Mouse (Mus musculus) layer of hippocampus, adult 2 months (tissue): ENCODE data around the gene Cd160. TPM values are rescaled to one million over a fixed set of nuclear protein-coding genes. Genes with fewer than 3 reads are reported as not detected.

Experiments used
- DNase-seq, 2 experiments: peaks; one replicate each; pipeline ENCODE4 v3.0.0; 2022; ENCODE audit warnings: low spot score in 2 of 2
- H3K27ac ChIP-seq: fragments of 200-600 bp; 2 replicates; pipeline ENCODE4 v1.8.1; 2022
- H3K4me3 ChIP-seq: fragments of 200-600 bp; 2 replicates; pipeline ENCODE4 v1.8.1; 2022; ENCODE audit warnings: mild to moderate bottlenecking
- CTCF ChIP-seq: fragments of 200-600 bp; conservative IDR thresholded peaks from 2 replicates; pipeline ENCODE4 v1.8.1; 2022; ENCODE audit warnings: antibody characterized with exemption, mild to moderate bottlenecking, moderate library complexity
- long read RNA-seq, 2 experiments: library from polyadenylated mRNA; stranded (forward); transcript quantifications; one replicate each; pipeline ENCODE4 v2.0.0; 2021; ENCODE audit warnings: borderline mapping rate in 2 of 2
- total RNA-seq, 2 experiments: library from RNA; stranded (reverse); gene quantifications; 2 replicates each; pipeline ENCODE4 v1.2.3; 2021

Cd160 gene
- not detected for total RNA-seq
- long read RNA-seq, experiment 1, result 0 reads
- long read RNA-seq, experiment 2, result 0 reads

DNA sequence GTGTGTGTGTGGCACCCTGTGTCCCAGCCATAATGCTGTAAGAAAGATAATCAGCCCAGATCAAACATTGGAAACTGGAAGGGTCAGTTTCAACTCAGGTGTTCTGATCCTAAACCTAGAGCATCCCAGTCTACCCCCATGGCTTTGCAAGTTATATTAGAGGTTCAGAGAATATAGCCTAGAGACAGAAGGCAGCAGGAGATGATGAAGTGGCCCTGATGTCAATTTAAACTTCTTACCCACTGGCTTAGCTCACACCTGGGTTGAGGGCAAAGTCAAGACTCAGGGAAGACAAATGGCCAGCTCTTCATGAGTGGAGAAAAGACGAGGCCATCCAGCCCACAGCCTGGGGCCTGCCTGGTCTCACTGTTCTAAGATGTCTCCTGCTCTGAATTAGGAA lies at the start of gene Cd160, which contains the start of gene Pdzk1:
Gene Cd160, minus strand, starts transcription at position 368 of the 400 bp plus-strand sequence.
Gene Pdzk1, plus strand, starts transcription at position 301 of the 400 bp plus-strand sequence.
- Histone ChIP-seq H3K27ac (no peak within 1 kb of the TSS), H3K4me3 (no peak within 1 kb of the TSS)
- DNase-seq, result no peak
- no peak for TF ChIP-seq CTCF

GRCm38 (mm10) chr3:96874808-96875571 lies 45.8 kb upstream of the Cd160 start:
- no peak for TF ChIP-seq CTCF
- no peak for DNase-seq
- H3K27ac ChIP-seq, result no peak overlapping the region

GRCm38 (mm10) chr3:96872501-96872900 lies 43.4 kb upstream of the Cd160 start:
- Histone ChIP-seq H3K27ac (no peak overlapping the region), H3K4me3 (no peak overlapping the region)
- no peak for DNase-seq
- no peak for TF ChIP-seq CTCF

More at GRCm38 (mm10) chr3:96874808-96875571, 45.8 kb upstream of the Cd160 start:
- H3K4me3 ChIP-seq, result no peak overlapping the region

GRCm38 (mm10) chr3:96871070-96871469 lies 41.9 kb upstream of the Cd160 start:
- no peak overlapping the region for H3K27ac ChIP-seq
- TF ChIP-seq CTCF, result no peak
- DNase-seq, result no peak
- no peak overlapping the region for H3K4me3 ChIP-seq

DNA sequence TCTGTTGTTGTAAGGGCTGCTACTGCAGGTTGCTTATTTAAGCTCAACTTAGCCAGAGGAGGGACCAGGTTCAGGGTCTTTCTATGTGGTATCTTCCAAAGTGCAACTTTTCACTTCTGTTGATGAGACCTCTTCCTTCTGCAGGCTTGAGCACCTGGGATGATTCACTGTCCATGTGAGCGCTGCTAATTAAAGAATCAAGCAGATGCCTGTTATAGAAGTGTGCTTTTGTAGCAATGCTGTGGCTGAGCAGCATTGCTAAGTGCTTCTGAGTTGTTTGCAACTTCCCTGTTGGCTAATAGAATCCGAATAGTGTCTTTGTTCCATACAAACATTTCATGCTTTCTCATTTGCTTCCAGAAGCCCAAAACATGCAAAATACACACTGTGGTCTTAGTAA lies 41.1 kb upstream of the Cd160 start:
- DNase-seq, result no peak
- Histone ChIP-seq H3K4me3 (no peak overlapping the region), H3K27ac (peak overlapping the region; percentile 1; the same call in 1 of the 2 replicates)
- no peak for TF ChIP-seq CTCF

DNA sequence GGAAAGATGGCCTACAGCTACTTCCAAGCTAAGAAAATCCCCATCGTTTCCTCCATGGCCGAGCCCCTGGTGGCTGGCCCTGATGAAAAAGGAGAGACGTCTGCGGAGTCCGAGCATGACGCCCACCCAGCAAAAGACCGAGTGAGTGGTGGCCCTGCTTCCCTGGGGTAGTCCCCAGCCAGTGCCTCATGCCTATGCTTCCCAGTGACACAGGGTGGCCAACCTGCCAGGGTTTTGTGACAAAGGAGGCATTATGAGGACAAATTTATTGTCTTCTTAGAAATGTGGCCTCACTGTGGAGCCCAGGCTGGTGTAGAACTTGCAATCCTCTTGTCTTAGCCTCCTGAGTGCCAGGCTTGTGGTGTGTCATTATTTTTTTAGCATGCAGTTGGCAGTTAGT lies 39.9 kb upstream of the Cd160 start:
- Histone ChIP-seq H3K27ac (no peak overlapping the region), H3K4me3 (no peak overlapping the region)
- no peak for TF ChIP-seq CTCF
- no peak for DNase-seq

GRCm38 (mm10) chr3:96868566-96868965 lies 39.4 kb upstream of the Cd160 start:
- no peak overlapping the region for H3K4me3 ChIP-seq
- DNase-seq, result no peak
- no peak for TF ChIP-seq CTCF
- no peak overlapping the region for H3K27ac ChIP-seq

DNA sequence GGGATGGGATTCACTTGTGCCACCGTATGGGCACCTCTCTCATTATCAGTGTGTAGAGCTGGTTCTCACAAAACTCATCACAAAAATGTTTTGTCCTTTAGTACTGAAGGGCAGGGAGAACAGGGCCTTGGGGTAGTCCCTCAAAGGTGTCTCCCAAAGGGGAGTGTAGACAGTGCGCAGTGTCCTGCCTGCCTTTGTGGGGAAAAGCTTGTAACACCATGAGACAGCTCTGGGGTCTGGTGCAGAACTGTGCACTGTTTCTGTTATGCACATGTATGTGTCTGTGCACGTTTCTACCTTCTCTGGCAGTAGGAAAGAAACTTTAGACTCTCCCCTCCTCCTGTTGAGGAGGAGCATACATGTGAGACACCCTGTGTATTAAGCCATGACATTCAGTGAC lies 38.7 kb upstream of the Cd160 start:
- TF ChIP-seq CTCF, result no peak
- no peak for DNase-seq
- no peak overlapping the region for H3K27ac ChIP-seq
- no peak overlapping the region for H3K4me3 ChIP-seq

DNA sequence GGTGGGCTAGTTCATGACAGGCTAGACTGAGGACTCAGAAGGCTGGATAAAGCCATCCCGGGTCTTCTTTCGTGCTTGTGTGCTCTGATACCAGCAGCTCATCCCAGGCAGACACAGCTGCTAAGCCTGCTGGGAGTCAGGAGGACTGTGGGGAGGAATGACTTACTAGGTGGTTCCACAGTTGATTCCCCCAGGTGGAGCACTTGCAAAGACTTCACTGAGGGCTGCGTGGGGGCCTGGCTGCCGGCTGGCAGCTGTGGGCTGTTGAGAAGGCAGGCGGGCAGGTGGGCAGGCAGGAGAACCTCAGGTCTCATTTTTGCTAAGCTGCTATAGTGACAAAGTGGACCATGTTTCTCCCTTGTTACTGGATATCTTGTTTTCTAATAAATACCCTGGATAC lies 31.3 kb upstream of the Cd160 start:
- TF ChIP-seq CTCF, result no peak
- no peak overlapping the region for H3K4me3 ChIP-seq
- no peak for DNase-seq
- no peak overlapping the region for H3K27ac ChIP-seq

DNA sequence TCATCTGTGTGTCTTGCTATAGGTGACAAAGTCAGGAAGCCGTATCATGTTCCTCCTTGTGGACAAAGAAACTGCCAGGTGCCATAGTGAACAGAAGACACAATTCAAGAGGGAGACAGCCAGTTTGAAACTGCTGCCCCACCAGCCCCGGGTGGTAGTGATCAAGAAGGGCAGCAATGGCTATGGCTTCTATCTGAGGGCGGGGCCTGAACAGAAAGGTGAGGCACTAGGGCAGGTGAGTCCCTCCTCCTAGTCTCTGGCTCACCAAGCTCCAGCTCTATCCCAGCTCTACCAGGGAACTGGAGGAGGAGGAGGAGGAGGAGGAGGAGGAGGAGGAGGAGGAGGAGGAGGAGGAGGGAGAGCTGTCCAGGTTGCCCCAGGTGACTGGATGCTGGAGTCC lies 26.7 kb upstream of the Cd160 start:
- no peak for TF ChIP-seq CTCF
- Histone ChIP-seq H3K4me3 (no peak overlapping the region), H3K27ac (no peak overlapping the region)
- no peak for DNase-seq

GRCm38 (mm10) chr3:96854376-96854775 lies 25.2 kb upstream of the Cd160 start:
- DNase-seq, result no peak
- Histone ChIP-seq H3K4me3 (no peak overlapping the region), H3K27ac (no peak overlapping the region)
- no peak for TF ChIP-seq CTCF

DNA sequence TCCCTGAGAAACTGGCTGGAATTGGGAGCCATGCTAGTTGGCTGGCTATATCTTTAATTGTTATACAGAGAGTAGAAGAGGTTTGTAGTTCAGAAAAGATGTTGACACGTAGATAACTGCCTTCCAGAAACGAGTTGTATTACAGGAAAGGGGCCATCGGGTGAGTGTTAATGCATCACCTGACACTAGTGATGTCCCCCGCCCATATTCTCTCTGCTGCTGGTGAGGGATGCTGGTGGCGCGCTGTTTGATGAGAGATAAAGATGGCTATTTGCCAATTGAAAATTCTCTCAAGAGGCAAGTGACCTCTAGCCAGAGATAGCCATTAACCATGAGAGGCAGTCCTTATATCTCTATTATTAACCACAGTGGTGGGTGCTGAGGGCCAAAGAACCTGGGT lies 23.4 kb upstream of the Cd160 start:
- DNase-seq, result no peak
- no peak overlapping the region for H3K4me3 ChIP-seq
- TF ChIP-seq CTCF, result no peak
- H3K27ac ChIP-seq, result no peak overlapping the region

GRCm38 (mm10) chr3:96849168-96849727 lies 20.1 kb upstream of the Cd160 start:
- no peak overlapping the region for H3K4me3 ChIP-seq
- no peak for DNase-seq
- H3K27ac ChIP-seq, result no peak overlapping the region
- no peak for TF ChIP-seq CTCF

- Histone ChIP-seq H3K4me3 (no peak overlapping the region), H3K27ac (no peak overlapping the region)
- no peak for TF ChIP-seq CTCF
- peak; percentile 40 to 50 for DNase-seq
Observed at GRCm38 (mm10) chr3:96848470-96848869, 19.3 kb upstream of the Cd160 start.
